Mouse (Mus musculus): ENCODE results near the gene Rps6kl1. TPM values are rescaled to one million over a fixed set of nuclear protein-coding genes. Genes with fewer than 3 reads are reported as not detected.

Gene Rps6kl1
- total RNA-seq, 2 experiments from 2014 or later: 0.04 to 0.15 TPM

- peak; percentile 92 for ATAC-seq (ENCODE audit: poor library complexity, severe bottlenecking)
Observed at GRCm38 (mm10) chr12:85142803-85143202, 8.3 kb downstream of the Rps6kl1 start.

GRCm38 (mm10) chr12:85141096-85141495 lies 10.0 kb downstream of the Rps6kl1 start:
- no peak for ATAC-seq (ENCODE audit: poor library complexity, severe bottlenecking)

GRCm38 (mm10) chr12:85140036-85140701 lies 10.9 kb downstream of the Rps6kl1 start:
- ATAC-seq (ENCODE audit: poor library complexity, severe bottlenecking): no peak

GRCm38 (mm10) chr12:85136627-85137026 lies 14.4 kb downstream of the Rps6kl1 start:
- ATAC-seq (ENCODE audit: poor library complexity, severe bottlenecking): no peak

GRCm38 (mm10) chr12:85135513-85136470 lies 15.3 kb downstream of the Rps6kl1 start:
- ATAC-seq (ENCODE audit: poor library complexity, severe bottlenecking): no peak

- no peak for ATAC-seq (ENCODE audit: poor library complexity, severe bottlenecking)
Observed at GRCm38 (mm10) chr12:85134043-85134794, 16.8 kb downstream of the Rps6kl1 start.

- no peak for ATAC-seq (ENCODE audit: poor library complexity, severe bottlenecking)
Observed at GRCm38 (mm10) chr12:85131361-85131760, 19.7 kb downstream of the Rps6kl1 start.

GRCm38 (mm10) chr12:85129426-85129978 lies 21.6 kb downstream of the Rps6kl1 start:
- ATAC-seq (ENCODE audit: poor library complexity, severe bottlenecking): peak; percentile 92

- peak; percentile 29 for ATAC-seq (ENCODE audit: poor library complexity, severe bottlenecking)
Observed at GRCm38 (mm10) chr12:85126986-85127603, 24.0 kb downstream of the Rps6kl1 start.

GRCm38 (mm10) chr12:85124751-85125150 lies 26.3 kb downstream of the Rps6kl1 start:
- no peak for ATAC-seq (ENCODE audit: poor library complexity, severe bottlenecking)

GRCm38 (mm10) chr12:85123645-85124044 lies 27.4 kb downstream of the Rps6kl1 start:
- ATAC-seq (ENCODE audit: poor library complexity, severe bottlenecking): peak; percentile 58

GRCm38 (mm10) chr12:85123108-85123530 lies 27.9 kb downstream of the Rps6kl1 start:
- peak; percentile 85 for ATAC-seq (ENCODE audit: poor library complexity, severe bottlenecking)

GRCm38 (mm10) chr12:85121806-85122459 lies 29.1 kb downstream of the Rps6kl1 start:
- no peak for ATAC-seq (ENCODE audit: poor library complexity, severe bottlenecking)

- ATAC-seq (ENCODE audit: poor library complexity, severe bottlenecking): no peak
Observed at GRCm38 (mm10) chr12:85115678-85116077, 35.4 kb downstream of the Rps6kl1 start.

- ATAC-seq (ENCODE audit: poor library complexity, severe bottlenecking): no peak
Observed at GRCm38 (mm10) chr12:85113917-85114316, 37.1 kb downstream of the Rps6kl1 start.

GRCm38 (mm10) chr12:85113337-85113736 lies 37.7 kb downstream of the Rps6kl1 start:
- no peak for ATAC-seq (ENCODE audit: poor library complexity, severe bottlenecking)

GRCm38 (mm10) chr12:85112550-85113251 lies 38.4 kb downstream of the Rps6kl1 start:
- ATAC-seq (ENCODE audit: poor library complexity, severe bottlenecking): no peak

- peak; percentile 94 for ATAC-seq (ENCODE audit: poor library complexity, severe bottlenecking)
Observed at GRCm38 (mm10) chr12:85110698-85111592, 40.1 kb downstream of the Rps6kl1 start, which contains the start of the genes Prox2 and Dlst. Gene Prox2 (minus strand): TSS chr12:85110759. Gene Dlst (plus strand): TSS chr12:85110833.

Data from megakaryocyte, adult 5-6 weeks (primary cell).